Mouse (Mus musculus) MEL (cell line): ENCODE data around the gene Ctrc. TPM values are rescaled to one million over a fixed set of nuclear protein-coding genes. Genes with fewer than 3 reads are reported as not detected.

Source experiments
- DNase-seq: peaks from one replicate; pipeline ENCODE4 v3.0.0; 2011; ENCODE audit warnings: low read depth, low spot score
- H3K27ac ChIP-seq: 2 replicates; pipeline ENCODE4 v1.5.1; 2012; ENCODE audit warnings: low read depth, mild to moderate bottlenecking, control low read depth, low read length, moderate library complexity; ENCODE audit not compliant: control insufficient read depth
- H3K27me3 ChIP-seq, 2 experiments: fragments of 150-350 bp in 1 of 2; sonication (generic) in 1 of 2; 2 replicates each; pipeline ENCODE4 v1.6.1; 2012; ENCODE audit warnings: low read length in 2 of 2, mild to moderate bottlenecking in 2 of 2, improper control_type of control experiment in 1 of 2, moderate library complexity in 1 of 2; ENCODE audit not compliant: insufficient read depth in 2 of 2, control insufficient read depth in 1 of 2
- H3K36me3 ChIP-seq, 2 experiments: 2 replicates each; pipeline ENCODE4 v1.6.1; 2012 to 2014; ENCODE audit warnings: low read length in 2 of 2, improper control_type of control experiment in 1 of 2, inconsistent platforms in 1 of 2, mild to moderate bottlenecking in 1 of 2; ENCODE audit not compliant: insufficient read depth in 2 of 2, control insufficient read depth in 1 of 2
- H3K4me1 ChIP-seq, 2 experiments: fragments of 150-350 bp in 1 of 2; sonication (generic) in 1 of 2; 2 replicates each; pipeline ENCODE4 v1.6.1; 2012; ENCODE audit warnings: low read length in 2 of 2, improper control_type of control experiment in 1 of 2, mild to moderate bottlenecking in 1 of 2; ENCODE audit not compliant: insufficient read depth in 2 of 2, control insufficient read depth in 1 of 2
- H3K4me3 ChIP-seq, 2 experiments: fragments of 150-350 bp in 1 of 2; sonication (generic) in 1 of 2; 2 replicates each; pipeline ENCODE4 v1.5.1; 2012; ENCODE audit warnings: low read depth in 2 of 2, low read length in 2 of 2, mild to moderate bottlenecking in 2 of 2, moderate library complexity in 2 of 2, control low read depth in 1 of 2, improper control_type of control experiment in 1 of 2; ENCODE audit not compliant: control insufficient read depth in 1 of 2, insufficient read depth in 1 of 2
- H3K79me2 ChIP-seq: 2 replicates; pipeline ENCODE4 v1.6.1; 2012; ENCODE audit warnings: mild to moderate bottlenecking, low read length, moderate library complexity; ENCODE audit not compliant: control insufficient read depth, poor library complexity, insufficient read depth
- H3K9ac ChIP-seq: 2 replicates; pipeline ENCODE4 v1.6.1; 2012; ENCODE audit warnings: low read depth, mild to moderate bottlenecking, control low read depth, low read length, moderate library complexity; ENCODE audit not compliant: control insufficient read depth, poor library complexity, severe bottlenecking
- H3K9me3 ChIP-seq: fragments of 150-350 bp; sonication (generic); replicated peaks from 2 replicates; pipeline ENCODE4 v1.6.1; 2012; ENCODE audit warnings: mild to moderate bottlenecking, low read length, improper control_type of control experiment, moderate library complexity; ENCODE audit not compliant: insufficient read depth
- EP300 ChIP-seq, 2 experiments: IDR thresholded peaks; 2 replicates each; pipeline ENCODE4 v1.6.1; 2011; ENCODE audit warnings: improper control_type of control experiment in 2 of 2, low read length in 2 of 2, low read depth in 1 of 2, mild to moderate bottlenecking in 1 of 2
- GABPA ChIP-seq: IDR thresholded peaks from 2 replicates; pipeline ENCODE4 v1.6.1; 2012; ENCODE audit warnings: low read depth, mild to moderate bottlenecking, inconsistent platforms, low read length, improper control_type of control experiment, moderate library complexity
- MAX ChIP-seq: IDR thresholded peaks from 2 replicates; pipeline ENCODE4 v1.6.1; 2011; ENCODE audit warnings: low read length, improper control_type of control experiment
- MAZ ChIP-seq: IDR thresholded peaks from 2 replicates; pipeline ENCODE4 v1.6.1; 2012; ENCODE audit warnings: low read depth, mild to moderate bottlenecking, inconsistent platforms, low read length, improper control_type of control experiment
- MXI1 ChIP-seq: IDR thresholded peaks from 2 replicates; pipeline ENCODE4 v1.6.1; 2011; ENCODE audit warnings: mild to moderate bottlenecking, low read depth, low read length, improper control_type of control experiment
- POLR2A ChIP-seq, 2 experiments: IDR thresholded peaks; 2 replicates each; pipeline ENCODE4 v1.6.1; 2011 to 2012; ENCODE audit warnings: low read length in 2 of 2, mild to moderate bottlenecking in 2 of 2, control low read depth in 1 of 2, improper control_type of control experiment in 1 of 2, low read depth in 1 of 2, moderate library complexity in 1 of 2; ENCODE audit not compliant: control insufficient read depth in 1 of 2, insufficient read depth in 1 of 2, poor library complexity in 1 of 2
- RAD21 ChIP-seq: IDR thresholded peaks from 2 replicates; pipeline ENCODE4 v1.6.1; 2011; ENCODE audit warnings: mild to moderate bottlenecking, low read depth, low read length, improper control_type of control experiment
- RCOR1 ChIP-seq: IDR thresholded peaks from 2 replicates; pipeline ENCODE4 v1.6.1; 2012; ENCODE audit warnings: low read depth, mild to moderate bottlenecking, inconsistent platforms, low read length, improper control_type of control experiment
- TCF12 ChIP-seq: IDR thresholded peaks from 2 replicates; pipeline ENCODE4 v1.6.1; 2014; ENCODE audit warnings: low read depth, mild to moderate bottlenecking, inconsistent platforms, low read length, improper control_type of control experiment, moderate library complexity
- polyA plus RNA-seq, 2 experiments: library from polyadenylated mRNA; stranded (reverse) in 1 of 2; unstranded in 1 of 2; fragments of >175 nt in 1 of 2; fragments of >200 nt in 1 of 2; gene quantifications; 2 replicates each; pipeline versions ENCODE4 v1.2.1 to v1.2.4; 2012; ENCODE audit warnings: low replicate concordance in 2 of 2, low read depth in 1 of 2; ENCODE audit not compliant: insufficient read length in 2 of 2, insufficient read depth in 1 of 2, missing spikeins in 1 of 2
- total RNA-seq: library from RNA; depleted of rRNA; stranded (reverse); fragments of 300-350 nt; gene quantifications from 2 replicates; pipeline ENCODE4 v1.2.3, GENCODE M21; 2012

The Ctrc gene
- total and polyA plus RNA-seq, 3 experiments = not detected

- Histone ChIP-seq H3K9ac (no peak overlapping the region), H3K9me3 (no peaks in the 10 kb centered on the region)
Measured at GRCm38 (mm10) chr4:141818861-141819260, 27.3 kb downstream of the Ctrc start.

DNA sequence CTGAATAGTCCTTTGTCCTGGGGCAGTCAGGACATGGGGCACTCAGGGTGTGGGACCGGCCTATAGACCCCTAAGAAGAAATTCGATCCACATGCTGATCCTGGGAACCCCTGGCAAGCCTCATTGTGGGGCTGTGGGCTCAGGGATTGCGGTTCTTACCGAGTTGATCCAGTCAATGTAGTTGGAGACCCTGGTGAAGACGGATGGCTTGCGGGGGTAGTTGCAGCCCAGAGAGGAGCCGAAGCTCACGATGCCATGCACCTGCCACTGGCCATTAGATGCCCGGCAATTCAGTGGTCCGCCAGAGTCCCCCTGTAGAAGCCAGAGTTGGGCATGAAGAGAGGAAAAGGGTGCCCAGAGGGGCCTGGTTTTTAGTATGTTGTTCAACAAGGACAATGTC is 28.5 kb downstream of the Ctrc start:
- Histone ChIP-seq H3K9ac (no peak overlapping the region), H3K36me3 (no peaks in the 10 kb centered on the region), H3K4me1 (no peaks in the 10 kb centered on the region), H3K27ac (no peak overlapping the region), H3K79me2 (no peaks in the 10 kb centered on the region), H3K27me3 (no peaks in the 10 kb centered on the region), H3K9me3 (no peaks in the 10 kb centered on the region), H3K4me3 (no peak overlapping the region)
- TF ChIP-seq MAZ = no peak
- TF ChIP-seq RAD21 = no peak
- TF ChIP-seq MAX = no peak
- TF ChIP-seq EP300 (IDR thresholded peaks at IDR 0.05; ENCODE audit: low read depth in 1 of 2, low read length in 2 of 2) = no peak
- no peak for DNase-seq

More at GRCm38 (mm10) chr4:141818861-141819260, 27.3 kb downstream of the Ctrc start:
- no peak for DNase-seq
- Histone ChIP-seq H3K36me3 (no peaks in the 10 kb centered on the region), H3K4me1 (no peaks in the 10 kb centered on the region), H3K79me2 (no peaks in the 10 kb centered on the region), H3K4me3 (no peak overlapping the region), H3K27me3 (no peaks in the 10 kb centered on the region), H3K27ac (no peak overlapping the region)
- TF ChIP-seq GABPA (no peak), RCOR1 (no peak)

DNA sequence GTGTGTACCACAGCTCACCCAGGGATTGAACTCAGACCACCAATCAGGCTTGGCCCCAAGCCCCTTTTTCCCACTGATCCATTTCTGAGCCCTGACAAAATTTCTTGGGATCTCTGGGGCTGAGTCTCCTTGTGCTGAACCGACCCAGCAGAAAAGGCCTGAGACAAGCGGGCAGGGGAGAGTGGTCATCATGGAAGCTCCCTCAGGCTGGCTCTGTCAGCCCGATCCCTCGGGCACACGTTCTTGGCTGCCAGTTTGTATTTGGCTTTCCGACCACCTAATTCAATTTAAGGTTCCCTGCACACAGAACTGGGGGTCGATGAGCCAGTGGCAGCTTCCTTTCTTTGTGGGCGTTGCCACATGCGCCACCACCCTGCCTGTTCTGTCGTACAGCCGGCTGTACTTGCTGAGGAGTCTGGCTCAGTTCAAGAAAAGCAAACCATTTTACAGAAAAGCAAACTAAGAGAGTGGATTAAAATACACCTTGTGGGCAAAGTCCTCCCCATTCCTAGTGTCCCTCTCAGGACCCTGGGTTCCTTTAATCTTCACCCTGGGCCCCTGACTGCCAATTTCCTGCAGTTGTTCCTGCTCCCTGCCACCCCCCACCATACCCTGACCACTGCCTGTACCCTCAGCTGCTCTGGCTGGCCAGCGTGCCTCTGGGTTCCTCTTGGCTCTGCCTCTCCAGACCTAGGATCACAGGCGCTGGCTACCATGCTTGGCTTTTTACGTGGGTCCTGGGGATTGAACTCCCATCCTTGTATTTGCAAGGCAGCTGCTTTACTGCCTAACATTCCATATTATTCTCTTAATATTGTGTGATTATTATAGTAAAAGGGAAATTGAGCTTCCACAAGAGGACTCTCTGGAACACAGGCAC is 29.1 kb downstream of the Ctrc start:
- H3K9me3 ChIP-seq = no peaks in the 10 kb centered on the region
- H3K27ac ChIP-seq = no peak overlapping the region
- H3K79me2 ChIP-seq = no peaks in the 10 kb centered on the region
- H3K4me3 ChIP-seq = no peak overlapping the region
- no peak for DNase-seq
- TF ChIP-seq MXI1 = no peak
- no peak for TF ChIP-seq TCF12
- no peak for TF ChIP-seq POLR2A (IDR thresholded peaks at IDR 0.05; ENCODE audit: control insufficient read depth in 1 of 2, insufficient read depth in 1 of 2, low read depth in 1 of 2, low read length in 2 of 2, poor library complexity in 1 of 2)
- no peak overlapping the region for H3K9ac ChIP-seq
- no peaks in the 10 kb centered on the region for H3K36me3 ChIP-seq
- H3K4me1 ChIP-seq = no peaks in the 10 kb centered on the region
- no peaks in the 10 kb centered on the region for H3K27me3 ChIP-seq
